Mouse (Mus musculus): ENCODE results near the gene Rnf44.

Rnf44 gene

DNA sequence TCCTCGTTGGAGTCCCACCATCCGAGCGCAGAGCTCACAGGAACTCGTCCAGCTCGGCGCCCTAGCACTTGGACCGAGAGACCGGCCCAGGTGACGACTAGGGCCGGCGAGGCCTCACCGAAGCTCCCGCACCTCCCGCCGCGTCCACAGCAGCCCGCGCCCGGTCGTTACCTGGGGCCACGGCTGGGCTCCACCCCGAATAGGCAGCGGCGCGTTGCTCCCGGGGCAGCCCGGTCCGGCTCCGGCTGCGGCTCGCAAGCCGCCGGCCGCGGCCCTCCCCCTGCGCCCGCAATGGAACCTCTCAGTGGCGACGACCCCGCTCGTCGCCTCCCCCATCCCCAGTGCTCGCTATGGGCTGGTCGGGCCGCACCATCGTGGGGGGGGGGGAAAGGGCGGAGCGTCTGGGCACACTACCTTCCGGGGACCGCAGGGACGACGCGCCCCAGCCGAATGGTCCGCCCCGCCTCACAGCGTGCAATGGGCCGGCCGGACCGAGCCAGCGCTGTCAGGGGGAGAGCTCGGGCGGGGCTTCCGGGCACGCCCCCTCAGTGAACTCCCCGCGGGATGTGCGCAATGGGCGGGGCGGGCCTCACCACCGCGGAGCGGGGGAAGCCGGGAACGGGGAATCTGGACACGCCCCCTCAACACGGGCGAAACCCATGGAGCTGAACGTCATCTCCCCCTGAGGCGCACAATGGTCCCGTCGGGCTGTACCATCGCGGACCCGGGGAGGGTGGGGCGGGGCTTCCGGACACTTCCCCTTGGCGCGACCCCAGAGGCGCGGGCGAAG is at the start of gene Rnf44:
Gene Rnf44, minus strand, starts transcription at position 350 of the 790 bp plus-strand sequence.
- DNase-seq (ENCODE audit: extremely low spot score) = peak; percentile 100

DNA sequence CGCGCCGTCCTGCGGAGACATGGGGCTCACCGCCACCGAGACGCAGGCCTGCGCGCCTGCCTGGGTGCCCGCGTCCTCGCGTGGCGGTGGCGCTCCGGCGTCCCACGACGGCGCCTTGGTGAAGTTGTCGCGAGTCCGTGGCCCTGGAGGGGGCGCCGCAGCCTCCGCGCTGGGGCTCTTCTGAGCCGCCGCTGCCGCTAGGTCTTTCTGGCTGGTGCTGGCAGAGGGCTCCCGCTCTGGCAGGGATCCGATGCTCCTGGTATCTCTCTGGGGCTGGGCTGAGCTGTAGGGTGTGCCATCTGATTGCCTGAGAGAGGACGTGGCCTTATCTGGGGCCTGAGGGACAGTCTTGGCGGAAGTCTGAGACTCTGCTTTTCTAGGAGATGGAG is 44.5 kb upstream of the Rnf44 start:
- no peak for DNase-seq (ENCODE audit: extremely low spot score)

DNA sequence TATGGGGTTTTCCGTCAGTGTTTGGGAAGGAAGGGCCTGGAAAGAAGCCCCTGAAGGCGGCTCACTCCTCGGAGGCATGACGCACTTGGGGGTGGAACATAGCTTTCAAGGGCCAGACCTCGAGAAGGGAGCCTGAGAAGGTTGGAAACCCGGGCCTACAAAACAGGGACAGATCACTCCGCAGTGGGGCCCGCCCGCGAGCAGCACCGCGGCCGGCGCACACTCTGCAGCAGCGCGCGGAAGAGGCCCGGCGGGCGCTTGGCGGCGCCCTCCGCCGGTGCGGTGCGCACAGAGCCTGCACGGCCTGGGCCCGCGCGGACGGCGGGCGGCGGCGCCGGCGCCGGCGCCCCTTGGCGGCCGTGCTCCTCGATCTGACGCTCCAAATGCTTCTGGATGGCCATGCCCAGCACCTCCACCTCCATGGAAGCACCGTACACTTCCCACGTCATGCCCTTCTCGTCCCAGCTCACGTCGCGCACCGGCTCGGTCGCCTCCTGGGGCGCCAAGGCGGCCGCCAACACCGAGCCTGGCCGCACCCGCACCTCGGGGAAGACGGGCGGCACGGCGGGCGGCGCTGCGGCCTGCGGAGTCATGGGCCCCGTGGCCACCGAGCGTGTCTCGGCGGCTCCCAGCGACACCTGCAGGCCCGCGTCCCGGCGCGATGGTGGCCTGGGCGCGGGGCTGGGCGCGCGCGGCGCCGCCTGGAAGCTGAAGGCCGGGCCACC is 43.9 kb upstream of the Rnf44 start:
- peak; percentile 44 for DNase-seq (ENCODE audit: extremely low spot score)

GRCm38 (mm10) chr13:54736931-54737330 is 43.2 kb upstream of the Rnf44 start:
- DNase-seq (ENCODE audit: extremely low spot score) = no peak

GRCm38 (mm10) chr13:54726131-54726530 is 32.4 kb upstream of the Rnf44 start:
- no peak for DNase-seq (ENCODE audit: extremely low spot score)

- DNase-seq (ENCODE audit: extremely low spot score) = no peak
Measured at GRCm38 (mm10) chr13:54723143-54723542, 29.4 kb upstream of the Rnf44 start.

DNA sequence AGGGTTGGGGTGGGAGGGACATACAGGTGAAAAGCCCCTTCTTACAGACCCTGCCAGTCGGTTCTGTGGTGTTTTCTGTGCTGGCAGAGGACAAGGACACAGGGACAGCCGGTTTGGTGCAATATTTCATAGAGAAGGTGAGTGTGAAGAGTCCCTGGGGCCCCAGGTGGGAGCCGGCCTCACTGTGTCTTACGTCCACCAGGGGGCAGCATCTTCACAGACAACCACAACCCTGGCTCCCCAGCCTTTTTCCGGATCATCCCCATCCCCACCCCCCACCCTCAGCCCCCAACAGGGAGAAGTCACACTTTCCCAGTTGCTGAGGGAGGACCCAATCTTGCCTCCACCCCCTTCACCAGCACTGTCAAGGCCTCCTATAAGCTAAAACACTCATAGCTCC is 23.2 kb upstream of the Rnf44 start:
- DNase-seq (ENCODE audit: extremely low spot score) = peak; percentile 50

DNA sequence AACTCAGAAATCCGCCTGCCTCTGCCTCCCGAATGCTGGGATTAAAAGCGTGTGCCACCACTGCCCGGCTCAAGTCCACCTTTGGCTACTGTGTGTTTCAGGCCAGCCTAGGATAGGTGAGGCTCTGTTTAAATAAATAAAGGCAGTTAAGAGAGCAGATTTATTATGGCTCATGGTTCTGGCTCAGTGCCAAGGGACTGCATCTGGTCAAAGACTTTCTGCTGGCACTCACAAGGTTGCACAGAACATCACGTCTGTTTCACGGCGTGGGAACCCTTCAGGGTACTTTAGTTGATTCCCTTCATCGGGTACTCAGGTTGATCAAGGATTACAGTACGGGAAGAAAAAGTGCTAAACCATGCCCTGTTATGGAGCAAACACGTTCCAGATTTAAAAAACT is 21.3 kb upstream of the Rnf44 start:
- no peak for DNase-seq (ENCODE audit: extremely low spot score)

DNA sequence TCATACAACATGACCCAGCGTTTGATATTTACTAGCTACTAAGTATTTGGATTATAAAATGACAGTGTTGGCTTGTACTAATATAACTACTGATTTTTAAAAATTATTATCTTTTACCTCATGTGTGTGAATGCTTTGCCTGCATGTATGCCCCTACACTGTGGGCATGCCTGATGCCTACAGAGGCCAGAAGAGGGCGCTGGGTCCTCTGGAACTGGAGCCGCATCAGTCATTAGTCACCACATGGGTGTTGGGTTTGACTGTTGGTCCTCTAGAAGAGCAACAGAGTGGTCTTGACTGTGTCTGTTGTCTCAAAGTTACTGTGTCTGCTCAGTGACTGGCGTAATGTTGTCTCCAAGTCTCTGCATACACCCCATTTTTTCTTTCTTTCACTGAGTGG is 20.7 kb upstream of the Rnf44 start:
- no peak for DNase-seq (ENCODE audit: extremely low spot score)

- DNase-seq (ENCODE audit: extremely low spot score) = no peak
Measured at GRCm38 (mm10) chr13:54710866-54711265, 17.2 kb upstream of the Rnf44 start.

GRCm38 (mm10) chr13:54704890-54705289 is 11.2 kb upstream of the Rnf44 start:
- no peak for DNase-seq (ENCODE audit: extremely low spot score)

- DNase-seq (ENCODE audit: extremely low spot score) = no peak
Measured at GRCm38 (mm10) chr13:54702507-54702906, 8.8 kb upstream of the Rnf44 start.

- DNase-seq (ENCODE audit: extremely low spot score) = no peak
Measured at GRCm38 (mm10) chr13:54701243-54701642, 7.5 kb upstream of the Rnf44 start, which contains the start of gene Cdhr2. Gene Cdhr2 (plus strand): TSS chr13:54701461.

DNA sequence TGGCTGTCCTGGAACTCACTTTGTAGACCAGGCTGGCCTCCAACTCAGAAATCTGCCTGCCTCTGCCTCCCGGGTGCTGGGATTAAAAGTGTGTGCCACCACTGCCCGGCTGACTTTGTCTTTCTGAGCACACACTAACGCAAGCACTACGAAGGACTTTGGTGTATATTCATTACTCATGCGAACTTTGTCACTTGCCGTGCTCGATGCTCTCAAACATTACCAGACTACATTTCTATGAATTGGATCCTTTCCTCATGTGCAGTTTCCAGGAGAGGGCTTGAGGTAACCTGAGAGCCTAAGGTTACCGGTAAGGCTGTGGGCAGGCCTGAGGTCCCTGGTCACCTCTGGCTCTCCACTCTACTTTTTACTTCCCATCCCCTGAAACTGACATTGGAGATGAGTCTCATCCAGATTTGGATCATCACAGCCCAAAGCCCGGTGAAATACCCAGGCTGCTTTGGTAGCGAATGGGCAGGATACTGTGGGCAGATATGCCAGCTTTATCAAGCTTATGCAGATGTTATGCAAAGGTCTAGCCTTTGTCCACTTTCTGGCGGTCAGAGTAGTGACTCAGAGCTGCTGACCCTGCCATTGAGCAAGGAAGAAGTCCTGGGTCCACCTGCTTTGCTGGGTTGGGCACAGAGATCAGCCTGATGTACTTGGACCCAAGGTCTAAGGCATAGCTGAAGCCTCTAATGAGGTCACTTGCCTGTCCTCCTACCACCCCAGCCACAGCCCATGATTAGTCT is 1.9 kb upstream of the Rnf44 start:
- no peak for DNase-seq (ENCODE audit: extremely low spot score)

DNA sequence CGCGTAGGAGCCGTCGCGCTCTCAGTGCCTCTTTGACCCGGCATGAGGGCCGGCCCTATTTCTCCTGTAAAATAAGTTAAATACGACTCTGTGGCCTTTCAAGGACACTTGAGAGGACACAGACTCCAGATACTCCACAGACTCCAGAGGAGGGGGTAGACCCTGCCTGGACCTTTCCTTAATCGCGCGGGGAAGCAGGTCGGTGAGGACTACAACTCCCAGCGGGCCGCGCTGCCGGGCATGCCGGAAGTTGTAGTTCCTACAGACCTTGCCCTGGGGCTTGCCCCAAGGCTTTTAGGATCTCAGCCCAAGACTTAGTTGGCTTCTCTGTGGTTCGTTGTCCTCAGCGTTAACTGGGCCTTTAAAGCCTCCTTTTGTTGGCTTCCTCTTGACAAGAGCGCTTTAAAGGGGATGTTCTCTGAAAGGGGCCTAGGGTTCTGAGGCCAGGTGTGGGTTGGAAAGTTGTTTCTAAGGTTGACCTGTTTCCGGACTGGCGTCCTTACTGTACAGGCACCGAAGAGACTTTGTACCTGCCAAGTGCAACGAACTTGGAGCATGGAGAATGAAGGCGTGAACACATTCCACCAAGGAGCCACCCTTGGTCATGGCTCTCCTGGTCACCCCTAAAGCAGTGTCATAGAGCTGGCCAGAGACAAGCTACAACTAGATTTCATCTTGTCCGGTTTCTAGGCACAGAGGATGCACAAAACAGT is 797 bp upstream of the Rnf44 start:
- DNase-seq (ENCODE audit: extremely low spot score) = no peak

DNA sequence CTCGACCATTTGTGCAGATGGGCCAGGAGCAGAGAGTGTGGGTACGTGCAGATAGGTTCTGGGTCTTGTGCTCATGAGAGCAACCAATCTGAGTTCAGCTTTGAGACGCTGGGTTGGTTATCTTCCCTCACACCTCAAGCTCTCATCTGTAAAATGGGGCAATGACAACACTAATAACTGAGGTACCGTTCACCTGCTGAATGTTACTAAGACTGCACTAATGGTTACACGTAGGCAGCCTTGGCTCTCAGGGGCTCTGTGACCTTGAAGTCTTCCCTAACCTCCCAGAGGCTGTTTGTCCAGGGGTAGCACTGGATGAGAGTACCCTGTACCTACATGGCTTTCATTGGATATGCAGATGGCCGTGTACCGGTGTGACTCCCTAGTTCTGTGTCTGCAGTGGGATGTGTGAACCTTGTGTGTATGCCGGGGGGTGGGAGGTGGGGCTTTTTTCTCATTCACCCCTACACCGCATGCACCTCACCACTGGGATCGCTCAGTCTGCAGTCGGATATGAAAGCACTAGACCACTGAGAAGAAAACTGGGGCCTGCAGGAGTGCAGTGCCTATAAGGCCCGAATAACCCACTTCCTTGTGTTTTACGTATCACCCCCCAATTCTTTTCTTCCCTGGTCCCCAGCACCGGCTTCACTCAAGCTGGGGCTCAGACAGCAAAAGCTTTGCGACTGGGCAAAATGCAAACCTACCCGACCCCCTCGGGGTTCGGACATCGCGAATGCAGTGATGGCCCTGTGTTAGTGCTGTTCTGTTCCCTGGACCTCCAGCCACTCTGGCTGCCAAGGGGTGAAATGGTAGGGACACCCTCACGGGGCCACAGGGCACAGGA is 773 bp downstream of the Rnf44 start:
- no peak for DNase-seq (ENCODE audit: extremely low spot score)

DNA sequence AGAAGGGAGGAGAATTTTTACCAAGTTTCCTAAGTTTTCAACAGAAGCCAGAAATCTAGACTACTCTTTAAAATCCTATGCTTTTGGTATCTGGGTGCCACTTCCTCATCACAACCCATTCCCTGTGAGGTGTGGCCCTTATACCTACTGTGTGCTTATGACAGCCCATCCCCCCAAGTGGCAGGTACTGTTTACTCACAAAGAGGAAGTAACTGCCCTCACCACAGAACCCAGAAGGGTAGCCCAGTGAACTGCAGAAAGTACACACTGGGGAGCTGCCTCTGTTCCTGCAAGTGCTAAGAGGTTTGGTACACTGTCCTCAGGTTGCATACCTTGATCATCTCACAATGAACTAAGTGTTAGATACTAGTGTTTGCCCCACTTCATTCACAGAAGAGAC is 2.0 kb downstream of the Rnf44 start:
- no peak for DNase-seq (ENCODE audit: extremely low spot score)

DNA sequence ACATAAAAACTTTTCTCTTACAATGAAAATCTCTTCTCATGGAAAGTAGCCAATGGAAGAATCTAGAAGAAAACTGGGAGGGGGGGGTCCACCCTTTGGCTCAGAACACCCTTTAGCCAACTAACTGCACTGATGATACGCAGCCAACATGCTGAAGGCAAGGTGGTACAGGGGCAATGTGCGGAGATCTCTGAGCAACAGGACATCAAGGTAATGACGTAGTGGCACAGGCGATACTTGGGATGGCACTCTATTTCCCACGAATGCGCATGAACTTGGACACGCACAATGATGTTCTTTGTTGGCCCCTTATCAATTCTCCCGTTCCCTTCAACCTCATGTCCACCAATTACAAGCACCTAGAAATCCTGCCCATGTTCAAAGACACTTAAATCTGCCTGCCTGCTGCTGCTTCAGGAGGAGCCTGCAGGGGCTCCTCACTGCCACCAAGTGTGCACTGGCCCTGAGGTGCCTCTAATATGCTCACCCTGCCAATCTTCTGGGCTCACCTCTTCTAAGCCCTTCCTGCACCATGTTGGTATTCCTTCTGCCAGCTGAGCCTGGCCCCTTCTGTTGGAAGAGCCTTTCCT is 3.5 kb downstream of the Rnf44 start:
- no peak for DNase-seq (ENCODE audit: extremely low spot score)

- peak; percentile 99 for DNase-seq (ENCODE audit: extremely low spot score)
Measured at GRCm38 (mm10) chr13:54687575-54688424, 5.9 kb downstream of the Rnf44 start.

GRCm38 (mm10) chr13:54687096-54687495 is 6.6 kb downstream of the Rnf44 start:
- peak; percentile 84 for DNase-seq (ENCODE audit: extremely low spot score)

All from embryo, embryonic 9.5 days (tissue).